Mouse (Mus musculus) midbrain, postnatal 0 days (tissue): ENCODE results near the gene Sfrp4. TPM values are rescaled to one million over a fixed set of nuclear protein-coding genes. Genes with fewer than 3 reads are reported as not detected.
A peak's percentile ranks its signal among the peaks of the same experiment; 100 is the strongest.

Source experiments
- ATAC-seq: fragments of 200-750 bp; cut with Nextera tagmentation; 2 replicates; pipeline ENCODE4 v1.8.0; 2017; ENCODE audit warnings: moderate number of reproducible peaks, mild to moderate bottlenecking, moderate TSS enrichment, moderate library complexity; ENCODE audit not compliant: low FRiP score
- DNase-seq: peaks from one replicate; pipeline ENCODE4 v3.0.0-alpha.2; 2015; ENCODE audit warnings: low spot score
- H3K27ac ChIP-seq: fragments of 300-500 bp; sonication (generic); 2 replicates; pipeline ENCODE4 v1.5.1; 2014; ENCODE audit warnings: low read depth, mild to moderate bottlenecking, low read length, mixed read lengths
- H3K27me3 ChIP-seq: fragments of 300-500 bp; sonication (generic); 2 replicates; pipeline ENCODE4 v1.6.1; 2014; ENCODE audit warnings: low read length, control low read depth, mixed read lengths; ENCODE audit not compliant: insufficient read depth
- H3K36me3 ChIP-seq: fragments of 300-500 bp; sonication (generic); 2 replicates; pipeline ENCODE4 v1.6.1; 2014; ENCODE audit warnings: low read length, control low read depth, mixed read lengths; ENCODE audit not compliant: insufficient read depth
- H3K4me1 ChIP-seq: fragments of 300-500 bp; sonication (generic); 2 replicates; pipeline ENCODE4 v1.6.1; 2014; ENCODE audit warnings: mild to moderate bottlenecking, control low read depth, antibody characterized with exemption, low read length, mixed read lengths; ENCODE audit not compliant: insufficient read depth
- H3K4me2 ChIP-seq: fragments of 300-500 bp; sonication (generic); 2 replicates; pipeline ENCODE4 v1.6.1; 2014; ENCODE audit warnings: low read depth, mild to moderate bottlenecking, low read length, mixed read lengths; ENCODE audit not compliant: poor library complexity, severe bottlenecking
- H3K4me3 ChIP-seq: fragments of 300-500 bp; sonication (generic); 2 replicates; pipeline ENCODE4 v1.5.1; 2014; ENCODE audit warnings: low read depth, mild to moderate bottlenecking, low read length, moderate library complexity
- H3K9ac ChIP-seq: fragments of 300-500 bp; sonication (generic); replicated peaks from 2 replicates; pipeline ENCODE4 v1.6.1; 2014; ENCODE audit warnings: mild to moderate bottlenecking, low read length, moderate library complexity, mixed read lengths; ENCODE audit not compliant: poor library complexity, severe bottlenecking
- H3K9me3 ChIP-seq: fragments of 300-500 bp; sonication (generic); 2 replicates; pipeline ENCODE4 v1.6.1; 2016; ENCODE audit warnings: low read length, control low read depth
- CTCF ChIP-seq: IDR thresholded peaks from 2 replicates; pipeline ENCODE4 v1.5.1; 2016; ENCODE audit warnings: antibody characterized with exemption, mild to moderate bottlenecking
- WGBS: fragments of 180-500 bp; shearing (Covaris S2); extraction: QIAGEN DNeasy Blood & Tissue Kit; methylation state at CpG from one replicate; pipeline ENCODE4 v1.1.7; 2014; 5-methylcytosine and 5-hydroxymethylcytosine counted together
- polyA plus RNA-seq: library from polyadenylated mRNA; unstranded; fragments of >200 nt; fragmentation: Nextera tagmentation; extraction: Ambion mirVana; gene quantifications from 2 replicates; pipeline ENCODE4 v1.2.1, GENCODE M21; 2015
- total RNA-seq: library from RNA; depleted of rRNA; stranded (reverse); fragments of >200 nt; gene quantifications from 2 replicates; pipeline ENCODE4 v1.2.3, GENCODE M21; 2014

The Sfrp4 gene
- total and polyA plus RNA-seq, 2 experiments from 2014 or later, result 1.6 to 2.7 TPM

DNA sequence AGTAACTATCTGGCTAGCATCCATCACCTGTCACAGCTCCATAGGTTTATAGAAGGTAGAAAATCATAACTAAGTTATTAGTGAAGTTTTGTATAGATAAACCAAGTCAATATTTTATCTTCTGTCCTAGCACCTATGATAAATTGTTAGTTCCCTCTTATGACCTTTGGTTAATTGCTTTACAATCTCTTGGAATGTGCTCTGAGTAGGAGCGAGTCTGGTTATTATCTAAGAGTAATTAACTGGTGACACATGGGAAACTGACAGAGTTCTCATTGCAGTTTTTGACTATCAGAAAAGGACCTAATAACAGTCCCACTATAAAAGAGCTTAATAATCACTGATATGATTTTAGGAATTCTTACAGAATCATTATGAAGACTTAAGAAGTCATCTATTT lies 20.6 kb downstream of the Sfrp4 start:
- no peak overlapping the region for H3K27ac ChIP-seq
- no peak for ATAC-seq

GRCm38 (mm10) chr13:19644225-19644624 lies 21.3 kb downstream of the Sfrp4 start:
- WGBS, result 75% methylated on average over 2 of the region's 2 CpGs
- ATAC-seq, result no peak

More for the DNA sequence above, 20.6 kb downstream of the Sfrp4 start:
- no peak overlapping the region for H3K4me3 ChIP-seq
- H3K27me3 ChIP-seq, result no peaks in the 10 kb centered on the region
- H3K4me2 ChIP-seq, result no peak overlapping the region
- H3K36me3 ChIP-seq, result no peaks in the 10 kb centered on the region
- no peak for DNase-seq
- no peaks in the 10 kb centered on the region for H3K4me1 ChIP-seq
- TF ChIP-seq CTCF, result no peak
- no peak overlapping the region for H3K9ac ChIP-seq
- 88% methylated on average over 1 of the region's 1 CpGs for WGBS
- no peaks in the 10 kb centered on the region for H3K9me3 ChIP-seq

GRCm38 (mm10) chr13:19649824-19650223 lies 26.9 kb downstream of the Sfrp4 start:
- 98% methylated on average over 2 of the region's 2 CpGs for WGBS
- DNase-seq (no peak), ATAC-seq (0 out of 2 replicates have a peak, but pooled peaks have one; percentile 31)
- H3K36me3 ChIP-seq, result no peaks in the 10 kb centered on the region
- H3K9me3 ChIP-seq, result no peaks in the 10 kb centered on the region
- no peak overlapping the region for H3K4me2 ChIP-seq
- H3K4me3 ChIP-seq, result no peak overlapping the region
- no peak overlapping the region for H3K27ac ChIP-seq
- H3K9ac ChIP-seq, result no peak overlapping the region
- H3K27me3 ChIP-seq, result no peaks in the 10 kb centered on the region
- TF ChIP-seq CTCF, result no peak
- H3K4me1 ChIP-seq, result no peaks in the 10 kb centered on the region

More at GRCm38 (mm10) chr13:19644225-19644624, 21.3 kb downstream of the Sfrp4 start:
- Histone ChIP-seq H3K9me3 (no peaks in the 10 kb centered on the region), H3K4me1 (no peaks in the 10 kb centered on the region), H3K27me3 (no peaks in the 10 kb centered on the region), H3K27ac (no peak overlapping the region), H3K9ac (no peak overlapping the region), H3K4me3 (no peak overlapping the region), H3K36me3 (no peaks in the 10 kb centered on the region), H3K4me2 (no peak overlapping the region)
- peak; percentile 73 for TF ChIP-seq CTCF
- peak; percentile 53 for DNase-seq

- WGBS, result 94% methylated on average over 2 of the region's 2 CpGs
- H3K9ac ChIP-seq, result no peak overlapping the region
- H3K36me3 ChIP-seq, result no peaks in the 10 kb centered on the region
- no peak overlapping the region for H3K4me3 ChIP-seq
- no peaks in the 10 kb centered on the region for H3K27me3 ChIP-seq
- no peak overlapping the region for H3K4me2 ChIP-seq
- no peak for TF ChIP-seq CTCF
- ATAC-seq (no peak), DNase-seq (no peak)
- no peak overlapping the region for H3K27ac ChIP-seq
- no peaks in the 10 kb centered on the region for H3K9me3 ChIP-seq
- no peaks in the 10 kb centered on the region for H3K4me1 ChIP-seq
Measured at GRCm38 (mm10) chr13:19652405-19652804, 29.5 kb downstream of the Sfrp4 start.

GRCm38 (mm10) chr13:19668355-19669140 lies 45.6 kb downstream of the Sfrp4 start:
- no peak for DNase-seq
- no peaks in the 10 kb centered on the region for H3K36me3 ChIP-seq
- ATAC-seq, result no peak
- H3K4me1 ChIP-seq, result no peaks in the 10 kb centered on the region
- H3K9ac ChIP-seq, result no peak overlapping the region
- H3K27ac ChIP-seq, result no peak overlapping the region
- no peak overlapping the region for H3K4me3 ChIP-seq
- TF ChIP-seq CTCF, result no peak
- H3K4me2 ChIP-seq, result no peak overlapping the region
- H3K27me3 ChIP-seq, result no peaks in the 10 kb centered on the region
- no peaks in the 10 kb centered on the region for H3K9me3 ChIP-seq
- 64% methylated on average over 4 of the region's 4 CpGs for WGBS

GRCm38 (mm10) chr13:19674025-19674424 lies 51.1 kb downstream of the Sfrp4 start:
- Histone ChIP-seq H3K27me3 (no peaks in the 10 kb centered on the region), H3K4me1 (no peaks in the 10 kb centered on the region), H3K9me3 (no peaks in the 10 kb centered on the region), H3K4me3 (no peak overlapping the region), H3K9ac (no peak overlapping the region), H3K36me3 (no peaks in the 10 kb centered on the region), H3K27ac (no peak overlapping the region), H3K4me2 (no peak overlapping the region)
- ATAC-seq (no peak), DNase-seq (no peak)
- 76% methylated on average over 3 of the region's 3 CpGs for WGBS
- no peak for TF ChIP-seq CTCF
